Mouse (Mus musculus): ENCODE measurements at regions not wholly inside any gene's neighbourhood (a gene's known extent, or its start where the extent isn't known, plus 50 kb on each side); places are given as distances from the start of the nearest gene placed in this dataset.

DNA sequence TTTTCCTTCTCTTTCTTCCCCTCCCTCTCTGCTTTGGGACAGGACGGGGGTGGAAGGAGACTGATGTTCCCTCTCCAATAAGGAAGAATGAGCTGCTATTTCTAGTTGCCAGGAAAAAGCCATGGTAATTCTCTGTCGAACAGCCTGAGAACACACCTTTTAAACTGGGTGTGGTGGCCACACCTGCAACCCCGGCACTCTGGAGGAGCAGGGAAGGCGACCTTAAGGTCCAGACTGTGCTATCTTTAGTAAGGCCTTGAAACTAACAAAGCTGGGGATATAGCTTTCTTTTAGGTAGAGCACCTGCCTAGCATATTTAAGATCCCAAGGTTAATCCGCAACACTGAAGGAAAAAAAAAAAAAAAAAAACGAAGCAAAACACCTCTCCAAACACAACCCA lies 242.7 kb downstream of the Foxo1 start:
- DNase-seq (ENCODE audit: low read depth, low spot score), result no peak

DNA sequence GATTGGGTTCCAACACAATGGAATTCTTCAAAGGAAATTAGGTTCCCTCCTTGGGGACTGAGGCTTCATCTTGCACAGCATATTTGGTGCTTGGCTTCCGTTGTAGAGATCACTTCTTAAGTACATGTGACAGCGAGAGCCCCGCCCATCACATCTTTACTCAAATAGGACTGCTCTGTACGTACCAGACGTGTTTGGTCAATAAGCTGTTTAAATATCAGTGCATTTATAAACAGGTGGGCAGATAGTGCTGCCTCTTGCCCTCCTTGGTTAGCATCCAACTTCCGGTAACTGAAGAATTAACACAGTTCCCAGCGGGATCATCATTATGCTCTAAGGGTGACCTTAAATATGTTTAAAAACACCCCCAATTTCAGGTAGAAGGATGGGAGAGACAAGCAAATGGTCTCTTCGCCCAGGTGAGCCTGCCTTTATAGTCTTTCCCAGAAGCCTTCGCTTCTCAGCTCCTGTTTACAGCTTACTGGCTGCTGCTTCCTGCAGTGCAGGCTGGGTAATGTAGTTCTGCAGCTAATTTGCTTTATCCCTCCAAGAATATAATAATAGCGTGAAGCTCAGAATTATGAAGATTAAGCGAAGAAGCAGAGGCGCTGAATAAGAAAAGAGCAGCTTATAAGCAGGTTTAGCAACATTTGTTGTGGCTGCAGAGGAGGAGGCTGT lies 242.1 kb downstream of the Foxo1 start:
- peak; percentile 26 for DNase-seq (ENCODE audit: low read depth, low spot score)

DNA sequence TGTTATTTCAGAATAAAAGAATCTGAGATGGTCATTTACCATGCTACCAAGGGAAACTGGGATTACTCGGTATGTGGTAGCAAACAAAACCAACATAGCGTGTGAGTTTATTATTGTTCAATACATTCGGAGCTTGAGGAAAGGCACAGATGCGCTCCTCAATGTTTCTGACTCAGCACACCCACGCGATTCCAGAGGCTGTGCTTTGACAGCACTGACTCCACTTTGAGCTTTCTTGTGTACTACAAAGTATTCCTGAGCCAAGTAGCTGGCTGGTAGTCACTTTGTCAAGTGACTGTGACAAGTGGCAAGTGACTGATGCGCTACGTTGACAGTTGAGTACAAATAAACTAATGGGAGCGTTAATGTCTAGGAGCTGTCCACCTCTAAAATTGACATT lies 235.8 kb downstream of the Foxo1 start:
- no peak for DNase-seq (ENCODE audit: low read depth, low spot score)

DNA sequence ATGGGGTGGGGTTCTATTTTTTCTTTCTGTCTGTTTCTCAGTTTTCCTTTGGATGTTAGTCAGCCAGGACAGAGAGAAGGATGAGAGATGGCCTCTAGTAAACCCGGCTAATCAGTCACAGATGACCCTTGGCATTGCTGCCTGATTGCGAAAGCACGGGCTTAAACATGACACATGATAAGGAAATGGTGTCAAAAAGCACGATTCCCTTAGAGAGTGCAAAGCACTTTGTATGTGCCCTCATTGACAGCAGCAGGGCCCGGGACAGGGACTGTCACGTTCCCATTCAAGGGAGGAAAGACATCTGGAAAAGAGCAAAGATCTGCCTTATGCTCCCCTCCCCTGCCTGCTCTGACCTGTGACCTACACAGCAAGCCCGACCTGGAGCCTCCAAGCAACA lies 234.1 kb downstream of the Foxo1 start:
- no peak for DNase-seq (ENCODE audit: low read depth, low spot score)

DNA sequence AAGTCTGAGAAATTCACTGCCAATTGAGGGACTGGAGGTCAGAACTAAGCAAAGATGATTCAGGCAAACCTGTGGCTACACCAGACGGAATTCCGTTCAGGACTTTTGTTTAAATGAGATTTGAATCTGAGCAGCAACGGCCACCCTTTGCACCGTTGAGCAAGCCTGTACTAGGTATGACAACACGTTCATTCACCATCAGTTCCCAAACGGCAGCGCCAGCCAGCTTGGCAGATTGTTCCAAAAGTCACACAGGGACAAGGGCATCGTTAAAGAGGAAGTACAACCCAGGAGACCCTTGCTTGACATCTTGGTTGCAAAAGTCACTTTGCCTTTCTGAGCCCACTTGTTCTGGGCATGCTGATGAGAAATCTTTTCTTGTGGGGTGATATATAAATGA lies 233.5 kb downstream of the Foxo1 start:
- no peak for DNase-seq (ENCODE audit: low read depth, low spot score)

DNA sequence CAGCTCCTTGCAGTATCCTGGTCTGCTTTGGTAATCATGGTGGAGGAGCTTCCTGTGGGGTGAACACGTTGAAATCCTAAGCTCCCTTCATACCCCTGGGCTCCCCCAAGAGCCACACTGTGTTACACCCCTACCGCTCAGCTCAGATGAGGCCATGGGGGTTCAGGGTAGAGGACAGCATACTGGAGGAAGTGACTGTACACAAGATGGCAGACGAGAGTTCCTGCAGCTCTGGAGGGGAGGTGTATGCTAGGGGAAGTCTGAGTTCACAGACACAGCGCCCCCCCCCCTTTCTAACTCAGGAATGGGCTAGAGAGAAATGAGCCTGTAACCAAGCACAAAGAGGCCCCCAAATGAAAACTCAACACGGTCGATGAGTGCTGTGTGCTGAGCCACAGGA lies 231.9 kb downstream of the Foxo1 start:
- no peak for DNase-seq (ENCODE audit: low read depth, low spot score)

DNA sequence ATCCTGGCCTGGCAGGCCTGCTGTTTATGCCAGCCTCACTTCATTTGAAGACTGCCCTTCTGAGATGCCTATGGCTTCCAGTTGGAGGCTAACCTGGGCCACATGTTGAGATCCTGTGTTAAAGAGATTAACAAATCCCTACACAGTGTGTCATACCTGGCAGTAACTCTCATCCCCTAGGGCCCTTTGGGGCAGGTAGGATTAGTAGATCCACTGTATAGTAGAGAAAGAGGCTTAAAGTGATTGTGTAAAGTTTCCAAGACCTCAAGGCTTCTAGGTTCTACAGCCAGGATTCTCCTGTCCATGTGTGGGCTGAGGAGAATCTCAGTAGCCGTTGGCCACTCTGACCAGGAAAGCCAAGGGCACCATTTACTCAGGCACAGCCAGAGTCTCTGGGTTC lies 231.4 kb downstream of the Foxo1 start:
- no peak for DNase-seq (ENCODE audit: low read depth, low spot score)

DNA sequence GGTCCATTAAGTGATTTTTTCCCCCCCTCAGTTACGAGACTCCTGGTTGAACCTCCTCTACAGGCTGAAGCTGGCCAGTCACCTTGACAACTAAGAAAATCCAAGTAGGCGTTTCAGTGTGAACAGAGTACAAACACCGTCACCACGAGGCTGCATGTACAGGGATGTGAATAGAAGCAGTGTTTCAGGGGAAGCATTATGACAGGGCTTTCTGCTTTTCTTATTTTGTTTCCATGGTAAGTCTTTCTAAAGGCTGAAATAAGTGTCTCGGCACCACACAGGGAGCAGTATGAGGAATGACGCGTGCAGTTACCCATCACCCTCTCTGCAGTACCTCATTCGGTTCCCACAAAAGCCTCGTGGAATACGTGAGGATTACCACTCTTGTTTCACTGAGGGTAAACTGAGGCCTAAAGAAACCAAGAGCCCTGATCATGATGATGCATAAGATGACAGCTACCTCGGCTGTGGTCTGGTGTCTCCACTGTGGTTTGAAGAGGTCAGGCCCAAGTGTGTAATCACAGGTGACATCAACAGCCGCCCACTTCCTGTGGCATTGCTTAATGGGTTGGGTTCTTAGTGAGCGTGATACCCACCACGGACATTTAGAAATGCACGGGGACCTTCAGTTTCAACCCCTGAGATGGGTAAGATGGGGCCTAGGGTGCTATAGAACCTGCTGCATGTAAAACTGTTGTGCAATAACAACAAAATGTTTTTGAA lies 230.5 kb downstream of the Foxo1 start:
- no peak for DNase-seq (ENCODE audit: low read depth, low spot score)

DNA sequence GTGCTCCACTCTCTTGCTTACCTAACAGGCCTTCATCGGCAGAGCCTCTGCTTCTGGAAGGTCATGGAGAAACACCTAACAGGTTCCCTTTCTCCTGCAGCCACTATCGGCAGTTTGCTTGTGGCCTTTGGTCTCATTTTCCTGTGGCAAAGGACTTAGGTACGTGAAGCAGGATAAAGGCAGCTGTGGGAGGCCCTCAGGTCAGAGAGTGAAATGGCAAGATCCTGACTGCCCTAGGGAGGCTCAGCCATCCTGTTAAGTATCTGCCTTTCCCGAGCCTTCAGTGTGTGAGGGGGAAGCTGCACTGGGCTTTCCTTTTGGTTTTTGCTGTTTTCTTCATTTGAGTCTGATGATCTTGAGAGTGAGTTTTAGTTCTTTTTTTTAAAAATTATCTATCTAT lies 228.8 kb downstream of the Foxo1 start:
- DNase-seq (ENCODE audit: low read depth, low spot score), result no peak

DNA sequence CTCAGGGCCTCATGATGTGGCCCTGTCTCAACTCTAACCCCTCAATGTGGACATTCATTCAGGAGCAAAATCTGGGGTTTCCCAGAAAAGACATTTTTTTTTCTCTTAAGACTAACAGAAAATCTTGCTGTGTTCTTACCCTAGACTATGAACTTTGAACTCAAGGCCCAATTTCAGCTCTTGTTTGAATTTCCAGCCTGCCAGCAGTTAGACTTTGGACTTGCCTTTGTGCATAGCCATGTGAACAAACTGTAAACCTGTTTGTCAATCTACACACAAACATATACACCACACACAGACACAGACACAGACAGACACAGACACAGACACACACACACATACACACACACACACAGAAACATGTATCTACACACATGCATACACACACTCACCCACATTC lies 227.3 kb downstream of the Foxo1 start:
- no peak for DNase-seq (ENCODE audit: low read depth, low spot score)

DNA sequence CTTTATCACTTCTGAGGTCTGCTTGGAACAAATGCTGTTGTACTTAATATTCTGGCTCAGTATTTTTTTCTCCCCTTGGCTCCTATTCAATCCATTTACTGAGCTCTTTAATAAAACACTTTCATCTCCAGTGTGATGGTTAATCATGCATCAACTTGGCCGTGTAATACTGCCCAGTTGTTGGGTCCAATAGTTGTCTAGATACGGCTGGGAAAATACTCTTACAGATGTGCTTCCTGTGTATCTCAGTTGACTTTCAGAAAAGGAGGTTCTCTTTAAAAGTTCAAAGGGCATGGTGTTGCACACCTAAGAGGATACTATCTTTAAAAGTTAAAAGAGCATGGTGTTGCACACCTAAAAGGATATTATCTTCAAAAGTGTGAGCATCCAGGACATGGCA lies 226.8 kb downstream of the Foxo1 start:
- no peak for DNase-seq (ENCODE audit: low read depth, low spot score)

DNA sequence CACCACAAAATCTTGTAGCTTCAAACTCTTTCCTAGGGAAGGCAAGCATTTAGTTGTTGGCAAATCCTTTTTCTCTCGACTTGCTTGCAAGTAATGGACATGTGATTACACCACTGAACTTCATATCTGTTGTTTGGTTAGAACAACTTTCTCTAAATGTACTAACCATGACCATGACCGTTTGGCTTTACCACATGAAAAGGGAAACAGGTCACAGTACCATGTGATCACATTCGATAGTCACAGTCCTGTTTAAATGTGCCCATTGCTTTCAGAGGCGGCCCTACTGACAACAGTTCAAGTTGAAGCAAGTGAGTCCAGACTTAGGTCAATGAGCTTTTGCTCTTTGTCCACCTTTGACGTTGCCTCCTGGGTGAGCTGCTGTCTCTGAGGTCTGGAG lies 211.1 kb downstream of the Foxo1 start:
- no peak for DNase-seq (ENCODE audit: low read depth, low spot score)

DNA sequence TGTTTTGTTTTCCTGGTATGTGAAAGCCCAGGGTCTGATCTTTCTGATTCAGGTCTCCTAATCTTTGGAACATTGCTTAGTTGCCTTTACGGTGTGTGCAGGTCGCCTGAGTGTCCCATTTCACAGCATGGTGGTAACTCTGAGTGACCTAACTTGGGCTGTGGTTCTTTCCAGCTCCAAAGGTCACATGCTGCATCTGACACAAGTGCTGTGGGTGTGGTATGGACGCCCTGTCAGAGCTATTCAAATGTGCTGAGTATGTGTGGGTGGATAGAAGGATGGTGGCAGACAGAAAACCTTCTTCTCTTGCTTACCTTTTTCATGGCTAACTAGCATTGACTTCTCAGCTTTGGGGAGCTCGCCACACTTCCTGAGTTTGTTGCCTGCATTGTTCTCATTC lies 201.8 kb downstream of the Foxo1 start:
- DNase-seq (ENCODE audit: low read depth, low spot score), result no peak

DNA sequence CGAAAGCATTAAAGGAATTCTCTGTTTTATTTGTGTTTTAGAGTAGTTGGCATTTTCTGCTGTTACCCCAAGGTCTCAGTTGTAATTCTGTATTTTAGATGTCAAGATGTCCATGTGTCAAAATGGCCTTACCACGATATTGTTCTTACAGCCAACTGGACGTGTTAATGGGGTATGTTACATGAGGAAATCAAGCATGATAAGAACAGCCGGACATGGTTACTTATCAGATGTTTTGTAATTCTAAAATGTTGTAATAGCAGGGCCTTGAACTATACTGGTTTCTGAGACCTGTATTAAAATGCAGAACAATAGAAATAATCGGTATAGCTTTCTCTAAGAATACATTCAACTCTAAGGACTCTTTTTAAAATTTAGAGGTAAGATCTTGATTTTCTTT lies 201.3 kb downstream of the Foxo1 start:
- DNase-seq (ENCODE audit: low read depth, low spot score), result no peak

DNA sequence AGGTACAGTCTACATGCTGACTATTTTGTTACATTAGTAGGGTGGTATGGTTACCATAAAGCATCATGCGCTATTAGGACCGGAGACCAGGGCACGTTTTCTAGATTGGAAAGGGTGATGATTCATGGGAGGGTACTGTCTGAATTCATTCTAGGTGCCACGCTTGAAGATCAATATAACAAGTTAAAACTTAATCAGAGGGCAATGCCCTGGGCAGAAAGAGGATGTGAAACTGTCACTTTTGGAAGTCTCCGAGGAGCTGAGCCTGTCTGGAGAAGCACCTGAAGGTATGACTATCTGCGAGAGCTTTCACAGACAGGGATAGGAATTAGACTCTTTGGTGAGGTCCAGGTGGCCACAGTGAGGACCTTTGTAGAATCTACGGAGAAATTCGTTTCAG lies 200.2 kb downstream of the Foxo1 start:
- DNase-seq (ENCODE audit: low read depth, low spot score), result no peak

DNA sequence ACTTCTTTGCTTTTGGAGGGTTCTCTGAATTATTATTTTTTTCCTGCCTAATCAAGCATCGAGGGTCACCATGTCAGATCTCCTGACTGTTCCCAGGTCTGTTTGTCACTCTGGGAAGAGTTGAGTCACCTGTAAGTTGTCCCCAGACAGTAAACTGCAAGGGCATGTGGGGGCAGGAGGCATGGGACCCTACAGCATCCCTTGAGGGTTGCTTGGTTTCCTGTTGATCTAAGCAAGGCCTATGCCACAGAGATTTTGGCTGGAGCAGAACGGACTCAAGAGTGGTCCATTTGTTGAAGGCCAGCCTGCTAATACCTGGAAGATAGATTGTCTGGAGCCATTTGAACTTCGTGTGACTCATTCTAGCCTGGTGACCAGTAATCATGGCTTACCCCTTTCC lies 199.7 kb downstream of the Foxo1 start:
- no peak for DNase-seq (ENCODE audit: low read depth, low spot score)

DNA sequence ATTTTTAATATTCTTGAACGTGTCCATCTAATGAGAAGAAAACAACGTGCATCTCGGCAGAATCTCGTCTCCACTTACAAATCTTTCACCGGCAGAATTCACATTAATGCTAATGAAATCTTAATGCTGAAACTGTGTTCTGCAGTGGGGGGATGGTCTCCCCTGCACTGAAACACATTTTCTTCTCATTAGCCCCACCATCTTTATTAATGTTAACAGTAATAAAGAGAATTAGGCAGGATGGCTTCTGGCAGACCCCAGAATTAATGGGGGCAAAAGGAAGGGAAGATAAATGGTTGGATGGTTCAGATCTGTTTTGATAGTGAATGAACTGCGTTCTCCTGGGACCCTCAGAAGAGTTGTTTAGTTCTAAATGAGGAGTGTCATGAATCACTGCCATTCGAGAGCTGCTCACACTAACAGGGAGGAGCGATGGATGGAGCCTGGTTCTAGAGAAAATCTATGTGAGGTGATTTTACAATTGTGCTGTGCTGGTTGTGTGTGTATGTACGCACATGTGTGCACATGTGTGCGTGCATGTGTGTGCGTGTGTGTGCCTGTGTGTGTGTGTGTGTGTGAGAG lies 198.9 kb downstream of the Foxo1 start:
- DNase-seq (ENCODE audit: low read depth, low spot score), result no peak

DNA sequence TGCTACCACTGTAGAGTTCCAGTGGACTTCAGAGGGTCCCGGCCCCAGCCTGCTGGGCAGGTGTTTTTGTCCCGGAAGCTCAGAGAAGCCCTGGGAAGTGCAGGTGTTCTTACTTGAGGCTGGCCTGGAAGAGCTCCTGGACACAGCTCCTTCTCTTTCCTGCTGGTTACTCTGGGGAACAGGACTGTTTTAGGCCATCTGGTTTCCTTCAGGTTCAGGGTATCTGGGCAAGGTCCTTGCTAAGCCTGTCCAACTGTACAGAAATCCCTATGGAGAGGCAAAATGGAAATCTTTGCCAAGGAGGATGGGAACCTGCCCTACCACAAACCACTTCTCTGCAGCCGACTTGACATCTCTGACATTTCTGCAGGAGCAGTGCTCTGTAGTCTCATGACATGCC lies 198.4 kb downstream of the Foxo1 start:
- no peak for DNase-seq (ENCODE audit: low read depth, low spot score)

DNA sequence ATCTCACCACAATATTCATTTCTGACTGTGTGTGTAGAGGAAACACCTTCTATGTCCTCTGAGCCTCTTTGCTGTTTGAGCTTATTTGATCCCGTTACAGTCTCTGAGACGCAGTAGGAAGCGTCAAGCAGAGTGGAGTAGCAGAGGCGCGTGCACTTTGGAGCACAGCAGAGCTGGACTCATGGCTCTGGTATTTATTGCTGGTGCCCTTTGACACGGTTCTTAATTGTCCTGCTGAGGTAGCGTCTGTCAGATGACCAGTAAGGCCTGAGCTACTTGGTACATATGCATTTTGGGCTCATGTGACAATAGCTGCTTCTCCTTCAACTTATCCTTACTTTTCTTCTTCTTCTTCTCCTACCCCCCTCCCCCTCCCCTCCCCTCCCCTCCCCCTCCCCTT lies 195.8 kb downstream of the Foxo1 start:
- no peak for DNase-seq (ENCODE audit: low read depth, low spot score)

DNA sequence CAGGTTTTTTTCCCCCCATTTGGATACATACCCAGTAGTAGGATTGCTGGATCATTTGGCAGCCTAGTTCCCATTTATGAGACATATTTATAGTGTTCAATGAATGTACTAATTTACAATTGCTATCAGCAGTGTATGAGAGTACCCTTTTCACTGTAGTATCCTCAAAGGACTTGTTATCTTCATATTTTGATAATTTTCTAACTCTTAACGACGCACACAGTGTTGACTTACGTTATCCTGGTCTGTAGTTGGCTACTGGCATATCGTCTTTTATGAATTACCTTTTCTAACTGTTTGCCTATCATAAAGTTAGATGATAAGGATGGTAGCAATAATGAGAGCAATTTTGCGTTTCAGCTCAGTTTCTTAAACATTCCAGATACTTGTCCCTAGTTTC lies 186.8 kb downstream of the Foxo1 start:
- no peak for DNase-seq (ENCODE audit: low read depth, low spot score)

DNA sequence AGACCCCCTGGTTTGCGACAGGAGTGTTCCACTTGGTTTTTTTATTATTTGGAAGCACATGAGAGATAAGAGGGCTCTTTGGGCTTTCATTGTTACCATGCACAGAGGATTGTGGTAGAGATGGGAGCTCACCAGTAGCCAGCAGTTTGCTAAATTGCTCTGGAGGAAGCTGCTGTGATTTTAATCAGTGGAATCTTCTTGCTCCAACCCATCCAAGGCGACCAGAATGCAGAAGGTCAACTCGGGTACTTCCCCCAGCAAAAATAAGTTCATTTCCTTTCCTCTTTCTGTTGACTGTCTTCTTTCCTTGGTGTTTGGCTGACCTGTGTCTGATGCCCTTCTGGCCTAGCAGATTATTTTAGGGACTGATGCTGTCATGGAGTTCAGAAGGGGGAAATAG lies 184.9 kb downstream of the Foxo1 start:
- DNase-seq (ENCODE audit: low read depth, low spot score), result no peak

DNA sequence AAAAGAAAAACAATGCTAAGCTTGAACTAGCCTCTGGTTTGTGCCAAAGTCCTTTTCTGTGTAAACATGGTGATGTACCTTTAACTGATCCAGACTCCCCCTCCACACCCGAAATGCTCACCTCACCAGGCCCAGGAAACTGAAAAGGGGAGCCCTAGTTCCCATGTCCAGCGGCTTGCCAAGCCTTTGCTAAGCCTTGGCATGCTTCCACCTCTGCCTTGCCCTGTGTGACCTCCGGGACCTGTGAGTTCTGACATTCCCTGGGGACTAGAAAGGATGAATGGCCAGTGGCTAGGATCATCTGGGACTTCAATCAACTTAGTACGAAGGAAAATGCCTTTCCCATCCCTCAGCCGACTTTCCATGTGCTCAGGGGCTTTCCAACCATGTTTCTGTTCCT lies 184.2 kb downstream of the Foxo1 start:
- no peak for DNase-seq (ENCODE audit: low read depth, low spot score)

DNA sequence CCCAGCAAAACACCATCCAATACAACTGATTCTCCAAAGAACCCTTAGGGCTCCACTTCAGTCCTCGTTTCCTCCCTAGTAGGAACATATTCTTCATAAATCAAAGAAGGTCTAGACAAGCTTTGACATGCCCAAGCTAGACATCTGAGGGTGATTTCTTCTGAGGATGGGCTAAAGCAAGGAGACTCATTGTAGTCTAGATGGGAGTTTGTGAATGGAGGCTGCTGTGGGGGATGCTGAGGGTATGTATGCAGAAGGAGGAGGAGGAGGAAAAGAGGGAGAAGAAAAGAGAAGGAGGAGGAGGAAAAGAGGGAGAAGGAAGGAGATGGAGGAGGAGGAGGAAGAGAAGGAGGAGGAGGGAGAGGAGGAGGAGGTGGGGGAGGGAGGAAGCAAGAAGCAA lies 178.9 kb downstream of the Foxo1 start:
- DNase-seq (ENCODE audit: low read depth, low spot score), result no peak

Measured in retina, adult 2 months (tissue).